Mouse (Mus musculus): Measurements from ENCODE around the gene Otof. TPM values are rescaled to one million over a fixed set of nuclear protein-coding genes. Genes with fewer than 3 reads are reported as not detected.

Otof gene
- total and polyA plus RNA-seq, 3 experiments = under 0.01 TPM; not detected in 2

DNA sequence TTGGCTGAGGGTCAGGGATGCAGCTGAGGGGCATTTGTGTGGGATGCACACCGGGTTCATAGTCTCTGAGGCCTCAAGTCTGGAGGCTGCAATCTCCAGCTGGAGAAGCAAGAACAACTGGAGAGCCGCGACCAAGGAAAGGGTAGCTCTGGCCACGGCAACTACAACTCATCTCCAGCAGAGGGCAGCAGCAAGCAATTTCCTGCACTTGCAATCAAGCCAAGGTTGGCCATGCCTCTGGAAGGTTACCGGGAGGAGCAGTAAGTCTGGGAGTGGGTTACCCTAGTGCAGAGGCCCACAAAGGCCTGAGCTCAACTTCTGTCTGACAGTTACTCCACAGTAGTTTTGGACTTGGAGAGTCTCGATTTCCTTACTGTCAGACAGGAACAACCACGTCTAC, 70.3 kb downstream of the Otof start:
- Histone ChIP-seq H3K36me3 (replicated peaks) (no peaks in the 10 kb centered on the region), H3K4me1 (ENCODE audit: insufficient read depth, low read depth, low read length) (no peaks in the 10 kb centered on the region), H3K4me3 (ENCODE audit: low read depth, low read length) (no peak overlapping the region), H3K27me3 (ENCODE audit: insufficient read depth, low read length) (peaks cover 18% of the 10 kb centered on the region), H3K9me3 (replicated peaks) (no peaks in the 10 kb centered on the region)
- DNase-seq (ENCODE audit: low spot score) (peak; percentile 36), ATAC-seq (ENCODE audit: extremely low read depth, insufficient number of reproducible peaks, low FRiP score, poor library complexity, severe bottlenecking) (no peak)
- peak; percentile 65 for TF ChIP-seq CTCF (IDR thresholded peaks at IDR 0.05; ENCODE audit: low read depth, low read length)
- TF ChIP-seq GATA1 (IDR thresholded peaks at IDR 0.05; ENCODE audit: borderline replicate concordance, low read length) = no peak

DNA sequence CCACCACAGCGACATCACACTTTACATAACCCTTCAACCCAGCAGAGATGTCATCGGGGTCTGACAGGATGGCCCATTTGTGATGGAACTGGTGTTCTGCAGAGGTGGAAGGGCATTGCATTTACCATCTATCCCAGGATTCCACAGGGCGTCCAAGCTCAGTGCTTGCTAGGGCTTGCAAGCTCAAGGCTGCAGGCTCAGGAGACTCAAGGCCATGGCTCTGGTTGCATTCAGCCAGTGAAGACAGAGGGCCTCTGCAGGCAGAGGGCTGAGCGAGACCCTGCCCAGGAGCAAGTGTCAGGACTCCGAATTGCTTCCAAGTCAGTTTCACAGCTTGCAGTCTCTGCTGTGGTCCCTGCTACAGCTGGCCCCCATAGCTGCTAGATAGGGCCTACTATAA, 71.9 kb downstream of the Otof start:
- no peaks in the 10 kb centered on the region for H3K4me1 ChIP-seq (ENCODE audit: insufficient read depth, low read depth, low read length)
- no peak overlapping the region for H3K4me3 ChIP-seq (ENCODE audit: low read depth, low read length)
- no peaks in the 10 kb centered on the region for H3K9me3 ChIP-seq (replicated peaks)
- no peak for ATAC-seq (ENCODE audit: extremely low read depth, insufficient number of reproducible peaks, low FRiP score, poor library complexity, severe bottlenecking)
- H3K36me3 ChIP-seq (replicated peaks) = no peaks in the 10 kb centered on the region
- no peak for DNase-seq (ENCODE audit: low spot score)
- peaks cover 24% of the 10 kb centered on the region for H3K27me3 ChIP-seq (ENCODE audit: insufficient read depth, low read length)
- TF ChIP-seq TAL1 (conservative IDR thresholded peaks at IDR 0.05; ENCODE audit: low read depth, low read length) = no peak
- TF ChIP-seq GATA1 (IDR thresholded peaks at IDR 0.05; ENCODE audit: borderline replicate concordance, low read length) = no peak
- no peak for TF ChIP-seq POLR2AphosphoS5 (IDR thresholded peaks at IDR 0.05; ENCODE audit: insufficient replicate concordance, low read depth, low read length)
- no peak for TF ChIP-seq CTCF (IDR thresholded peaks at IDR 0.05; ENCODE audit: low read depth, low read length)
- TF ChIP-seq GATA2 (IDR thresholded peaks at IDR 0.05; ENCODE audit: borderline replicate concordance, low read depth, low read length) = no peak

GRCm38 (mm10) chr5:30387726-30388125, 74.0 kb downstream of the Otof start:
- no peaks in the 10 kb centered on the region for H3K4me1 ChIP-seq (ENCODE audit: insufficient read depth, low read depth, low read length)
- H3K27me3 ChIP-seq (ENCODE audit: insufficient read depth, low read length) = peaks cover 35% of the 10 kb centered on the region
- TF ChIP-seq GATA1 (IDR thresholded peaks at IDR 0.05; ENCODE audit: borderline replicate concordance, low read length) (no peak), TAL1 (conservative IDR thresholded peaks at IDR 0.05; ENCODE audit: low read depth, low read length) (no peak), CTCF (IDR thresholded peaks at IDR 0.05; ENCODE audit: low read depth, low read length) (no peak), POLR2AphosphoS5 (IDR thresholded peaks at IDR 0.05; ENCODE audit: insufficient replicate concordance, low read depth, low read length) (no peak), GATA2 (IDR thresholded peaks at IDR 0.05; ENCODE audit: borderline replicate concordance, low read depth, low read length) (no peak)
- ATAC-seq (ENCODE audit: extremely low read depth, insufficient number of reproducible peaks, low FRiP score, poor library complexity, severe bottlenecking) (no peak), DNase-seq (ENCODE audit: low spot score) (no peak)
- H3K9me3 ChIP-seq (replicated peaks) = no peaks in the 10 kb centered on the region
- H3K4me3 ChIP-seq (ENCODE audit: low read depth, low read length) = no peak overlapping the region
- no peaks in the 10 kb centered on the region for H3K36me3 ChIP-seq (replicated peaks)

DNA sequence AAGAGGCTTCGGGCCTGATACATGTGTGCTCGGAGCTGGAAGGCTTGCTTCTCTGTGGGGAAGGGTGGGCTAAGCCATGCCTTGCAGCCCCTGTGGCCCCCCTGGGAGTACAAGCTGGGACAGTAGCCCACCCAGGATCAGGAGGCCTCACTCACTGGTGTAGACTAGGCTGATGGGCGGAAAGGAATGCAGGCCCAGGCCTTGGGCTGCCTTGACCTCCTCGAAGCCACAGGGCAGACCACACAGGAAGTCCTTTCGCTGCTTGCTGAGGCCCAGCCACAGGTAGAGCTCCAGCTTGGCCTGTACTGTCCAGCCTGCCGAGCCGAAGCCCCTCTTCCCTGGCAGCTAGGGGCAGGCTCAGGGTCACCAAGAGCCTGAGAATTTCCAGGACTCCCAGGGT, 78.9 kb downstream of the Otof start:
- TF ChIP-seq CTCF (IDR thresholded peaks at IDR 0.05; ENCODE audit: low read depth, low read length) (no peak), GATA1 (IDR thresholded peaks at IDR 0.05; ENCODE audit: borderline replicate concordance, low read length) (no peak), POLR2AphosphoS5 (IDR thresholded peaks at IDR 0.05; ENCODE audit: insufficient replicate concordance, low read depth, low read length) (no peak)
- no peaks in the 10 kb centered on the region for H3K36me3 ChIP-seq (replicated peaks)
- no peak for DNase-seq (ENCODE audit: low spot score)
- peaks cover 20% of the 10 kb centered on the region; the same call in 1 of the 2 replicates for H3K27me3 ChIP-seq (ENCODE audit: insufficient read depth, low read length)
- no peak for ATAC-seq (ENCODE audit: extremely low read depth, insufficient number of reproducible peaks, low FRiP score, poor library complexity, severe bottlenecking)
- no peak overlapping the region for H3K4me3 ChIP-seq (ENCODE audit: low read depth, low read length)
- H3K4me1 ChIP-seq (ENCODE audit: insufficient read depth, low read depth, low read length) = no peaks in the 10 kb centered on the region
- H3K9me3 ChIP-seq (replicated peaks) = no peaks in the 10 kb centered on the region

DNA sequence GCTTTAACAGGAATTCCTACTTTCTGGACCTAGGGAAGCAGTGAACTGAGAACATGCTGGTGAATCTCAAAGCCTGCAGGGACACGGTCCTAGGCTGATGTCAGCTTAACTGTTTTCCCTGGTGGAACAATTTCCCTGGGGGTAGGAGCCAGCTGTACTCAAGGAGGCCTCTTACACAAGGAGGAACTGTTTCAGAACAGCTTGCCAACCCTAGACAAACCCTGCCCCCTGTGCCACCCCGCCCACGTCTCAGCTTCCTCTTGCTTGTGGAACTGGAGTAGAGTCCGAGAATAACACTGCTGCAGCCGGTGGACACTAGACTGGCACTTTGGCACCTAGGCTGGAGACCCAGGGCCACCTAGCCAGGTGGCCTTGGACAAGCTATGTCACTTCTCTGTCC, 92.3 kb downstream of the Otof start:
- no peaks in the 10 kb centered on the region for H3K4me1 ChIP-seq (ENCODE audit: insufficient read depth, low read depth, low read length)
- TF ChIP-seq POLR2AphosphoS5 (IDR thresholded peaks at IDR 0.05; ENCODE audit: insufficient replicate concordance, low read depth, low read length) = no peak
- TF ChIP-seq GATA2 (IDR thresholded peaks at IDR 0.05; ENCODE audit: borderline replicate concordance, low read depth, low read length) = no peak
- TF ChIP-seq GATA1 (IDR thresholded peaks at IDR 0.05; ENCODE audit: borderline replicate concordance, low read length) = no peak
- TF ChIP-seq CTCF (IDR thresholded peaks at IDR 0.05; ENCODE audit: low read depth, low read length) = no peak
- TF ChIP-seq TAL1 (conservative IDR thresholded peaks at IDR 0.05; ENCODE audit: low read depth, low read length) = no peak
- ATAC-seq (ENCODE audit: extremely low read depth, insufficient number of reproducible peaks, low FRiP score, poor library complexity, severe bottlenecking) (no peak), DNase-seq (ENCODE audit: low spot score) (no peak)
- H3K9me3 ChIP-seq (replicated peaks) = no peaks in the 10 kb centered on the region
- H3K36me3 ChIP-seq (replicated peaks) = no peaks in the 10 kb centered on the region
- peaks cover 31% of the 10 kb centered on the region for H3K27me3 ChIP-seq (ENCODE audit: insufficient read depth, low read length)
- no peak overlapping the region for H3K4me3 ChIP-seq (ENCODE audit: low read depth, low read length)

DNA sequence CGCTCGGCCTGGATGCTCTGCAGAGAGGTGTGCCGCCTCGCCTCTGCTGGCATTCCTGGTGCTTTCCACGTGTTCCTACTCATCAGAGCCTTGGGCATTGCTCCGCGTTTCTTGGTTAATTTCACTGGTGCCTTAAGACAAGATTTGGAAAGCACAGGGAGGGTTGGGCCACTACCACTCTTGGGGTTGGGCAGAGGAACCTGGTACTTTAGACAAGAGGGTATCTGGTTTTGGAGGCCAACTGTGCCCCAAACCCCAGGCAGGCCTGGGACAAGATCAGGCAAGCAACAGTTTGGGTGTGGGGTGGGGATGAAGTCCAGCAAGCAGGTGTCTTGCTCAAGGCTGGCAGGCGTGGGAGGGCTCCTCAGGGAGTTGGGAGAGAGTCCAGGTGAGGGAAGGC, 94.3 kb downstream of the Otof start:
- H3K4me1 ChIP-seq (ENCODE audit: insufficient read depth, low read depth, low read length) = no peaks in the 10 kb centered on the region
- H3K4me3 ChIP-seq (ENCODE audit: low read depth, low read length) = no peak overlapping the region
- DNase-seq (ENCODE audit: low spot score) = no peak
- H3K27me3 ChIP-seq (ENCODE audit: insufficient read depth, low read length) = peaks cover 28% of the 10 kb centered on the region
- H3K9me3 ChIP-seq (replicated peaks) = no peaks in the 10 kb centered on the region
- TF ChIP-seq GATA1 (IDR thresholded peaks at IDR 0.05; ENCODE audit: borderline replicate concordance, low read length) (no peak), POLR2AphosphoS5 (IDR thresholded peaks at IDR 0.05; ENCODE audit: insufficient replicate concordance, low read depth, low read length) (no peak), CTCF (IDR thresholded peaks at IDR 0.05; ENCODE audit: low read depth, low read length) (no peak), GATA2 (IDR thresholded peaks at IDR 0.05; ENCODE audit: borderline replicate concordance, low read depth, low read length) (no peak), TAL1 (conservative IDR thresholded peaks at IDR 0.05; ENCODE audit: low read depth, low read length) (no peak)
- ATAC-seq (ENCODE audit: extremely low read depth, insufficient number of reproducible peaks, low FRiP score, poor library complexity, severe bottlenecking) = no peak
- H3K36me3 ChIP-seq (replicated peaks) = no peaks in the 10 kb centered on the region

Data from G1E (cell line).